Mouse (Mus musculus): ENCODE measurements at regions not wholly inside any gene's neighbourhood (a gene's known extent, or its start where the extent isn't known, plus 50 kb on each side); places are given as distances from the start of the nearest gene placed in this dataset.
A peak's percentile ranks its signal among the peaks of the same experiment; 100 is the strongest.

DNA sequence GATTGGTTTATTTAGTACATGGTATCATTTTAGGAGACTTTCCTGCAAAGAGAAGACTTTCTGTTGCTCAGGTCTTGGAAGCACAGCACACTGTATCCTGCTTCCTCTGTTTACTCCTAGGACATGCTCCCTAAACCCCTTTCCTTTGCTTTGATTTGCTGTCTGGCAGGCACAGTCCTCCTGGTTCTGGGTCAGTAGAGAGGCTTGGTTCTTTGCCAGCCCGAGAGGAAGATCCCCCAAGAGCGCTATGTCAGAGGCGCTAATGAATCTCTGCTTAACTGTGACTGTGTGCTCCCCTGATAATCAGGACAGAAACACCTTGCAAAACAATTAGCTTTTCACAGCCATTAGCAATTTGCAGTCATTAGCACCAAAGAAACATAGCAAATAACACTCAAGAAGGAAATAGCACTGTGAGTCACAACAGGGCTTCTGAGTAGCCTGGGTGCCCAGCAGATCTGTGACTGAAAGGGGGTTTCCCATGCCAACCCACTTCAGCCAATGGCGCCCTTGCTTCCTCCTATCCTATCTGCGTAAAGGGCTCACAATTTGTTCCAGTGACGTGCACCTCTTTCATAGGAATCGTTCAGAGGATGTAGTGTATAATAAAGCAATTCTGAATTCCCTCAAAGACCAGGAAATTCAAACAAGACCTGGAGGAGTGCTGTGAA lies 145.5 kb downstream of the Gm815 start:
- WGBS, result 65% methylated on average over 7 of the region's 7 CpGs
- H3K9ac ChIP-seq, result no peak overlapping the region
- H3K27ac ChIP-seq, result no peak overlapping the region
- no peaks in the 10 kb centered on the region for H3K27me3 ChIP-seq
- H3K9me3 ChIP-seq (replicated peaks), result no peaks in the 10 kb centered on the region
- H3K4me2 ChIP-seq, result no peak overlapping the region
- H3K36me3 ChIP-seq, result no peaks in the 10 kb centered on the region
- H3K4me1 ChIP-seq (replicated peaks), result peaks cover 17% of the 10 kb centered on the region
- no peak overlapping the region for H3K4me3 ChIP-seq
- no peak for ATAC-seq (replicated peaks; ENCODE audit: insufficient number of reproducible peaks, insufficient read depth, low FRiP score, low read depth)

DNA sequence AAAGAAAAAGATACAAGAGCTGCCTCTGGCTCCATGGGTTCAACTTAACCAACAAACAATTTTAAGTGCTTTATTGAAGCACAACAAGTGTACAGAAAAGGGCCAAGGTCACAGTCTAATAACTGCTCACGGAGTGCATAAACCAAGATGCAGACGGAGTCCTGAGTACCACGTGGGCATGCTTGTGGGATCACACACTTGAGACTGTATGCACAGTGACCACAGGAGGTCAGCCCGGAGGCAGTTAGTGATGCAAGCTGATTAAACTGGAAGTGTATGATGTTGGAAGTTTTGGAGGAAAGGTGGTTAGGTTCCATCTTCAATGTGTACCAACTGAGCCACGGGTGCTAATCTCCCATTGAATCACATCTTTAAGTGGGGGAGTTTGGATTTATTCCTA lies 146.9 kb downstream of the Gm815 start:
- no peaks in the 10 kb centered on the region for H3K27me3 ChIP-seq
- no peaks in the 10 kb centered on the region for H3K9me3 ChIP-seq (replicated peaks)
- H3K27ac ChIP-seq, result no peak overlapping the region; the same call in 1 of the 2 replicates

DNA sequence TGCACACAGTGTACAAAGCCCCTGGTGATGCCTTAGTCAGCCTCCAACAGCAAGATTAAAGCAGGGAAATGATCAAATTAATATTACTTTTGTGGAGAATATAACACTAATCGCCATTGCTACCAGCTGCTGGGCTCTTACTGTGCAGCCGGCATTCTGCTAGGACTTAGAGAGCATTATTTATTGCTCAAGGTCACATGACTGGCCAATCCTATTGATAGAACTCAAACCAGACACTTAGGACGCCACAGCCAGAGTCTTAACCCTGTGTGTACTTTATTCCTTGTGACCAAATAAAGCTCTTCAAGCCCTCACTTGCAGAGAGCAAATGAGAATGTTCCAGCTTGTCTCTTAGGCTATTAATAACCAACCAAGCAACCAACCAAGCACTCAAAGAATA lies 152.6 kb downstream of the Gm815 start:
- peak overlapping the region; percentile 84 for H3K27ac ChIP-seq
- no peaks in the 10 kb centered on the region for H3K27me3 ChIP-seq
- peak; percentile 85 for ATAC-seq (replicated peaks; ENCODE audit: insufficient number of reproducible peaks, insufficient read depth, low FRiP score, low read depth)
- no peaks in the 10 kb centered on the region for H3K9me3 ChIP-seq (replicated peaks)
- H3K4me2 ChIP-seq, result no peak overlapping the region
- no peak overlapping the region for H3K9ac ChIP-seq
- peaks cover 12% of the 10 kb centered on the region for H3K4me1 ChIP-seq (replicated peaks)
- H3K36me3 ChIP-seq, result no peaks in the 10 kb centered on the region
- no peak overlapping the region for H3K4me3 ChIP-seq
- WGBS, result 23% methylated on average over 3 of the region's 3 CpGs

More for the DNA sequence above, 146.9 kb downstream of the Gm815 start:
- ATAC-seq (replicated peaks; ENCODE audit: insufficient number of reproducible peaks, insufficient read depth, low FRiP score, low read depth), result no peak
- no peaks in the 10 kb centered on the region for H3K36me3 ChIP-seq
- no peak overlapping the region for H3K4me3 ChIP-seq
- no peak overlapping the region for H3K9ac ChIP-seq
- peaks cover 18% of the 10 kb centered on the region for H3K4me1 ChIP-seq (replicated peaks)
- H3K4me2 ChIP-seq, result no peak overlapping the region
- 48% methylated on average over 5 of the region's 5 CpGs for WGBS

DNA sequence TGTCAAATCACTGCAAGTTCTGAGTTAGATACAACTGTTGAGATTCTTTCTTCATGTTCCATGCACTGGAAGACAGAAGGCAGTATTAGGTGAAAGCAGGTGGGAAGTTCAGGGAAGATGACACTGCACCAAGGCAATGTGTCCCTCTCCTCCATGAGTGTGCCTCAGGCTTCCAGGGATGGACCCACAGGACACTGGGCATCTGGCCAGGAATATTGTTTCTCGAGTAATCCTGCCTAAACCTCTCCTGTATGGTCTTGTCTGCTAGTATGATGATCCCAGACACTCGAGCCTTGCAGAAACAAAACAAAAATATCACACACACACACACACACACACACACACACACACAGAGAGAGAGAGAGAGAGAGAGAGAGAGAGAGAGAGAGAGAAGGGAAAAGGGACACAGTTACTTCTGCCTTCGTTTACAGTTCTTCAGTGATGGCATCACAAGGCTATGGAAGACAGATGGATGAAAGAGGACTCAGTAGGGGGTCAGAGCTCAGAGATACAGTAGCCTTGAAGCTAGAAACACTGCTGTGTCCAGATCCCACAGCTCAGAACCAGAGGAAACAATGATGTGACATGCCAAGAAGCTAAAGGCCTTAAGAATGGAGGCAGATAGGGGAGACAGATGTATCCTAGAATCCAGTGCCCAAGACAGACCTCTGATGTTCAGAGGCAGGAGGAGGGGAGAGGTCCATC lies 154.8 kb downstream of the Gm815 start:
- no peak overlapping the region for H3K9ac ChIP-seq
- no peak for ATAC-seq (replicated peaks; ENCODE audit: insufficient number of reproducible peaks, insufficient read depth, low FRiP score, low read depth)
- peaks cover 12% of the 10 kb centered on the region for H3K4me1 ChIP-seq (replicated peaks)
- no peaks in the 10 kb centered on the region for H3K9me3 ChIP-seq (replicated peaks)
- no peaks in the 10 kb centered on the region for H3K36me3 ChIP-seq
- no peak overlapping the region for H3K27ac ChIP-seq
- H3K27me3 ChIP-seq, result no peaks in the 10 kb centered on the region
- no peak overlapping the region for H3K4me2 ChIP-seq
- 36% methylated on average over 3 of the region's 3 CpGs for WGBS
- no peak overlapping the region for H3K4me3 ChIP-seq

DNA sequence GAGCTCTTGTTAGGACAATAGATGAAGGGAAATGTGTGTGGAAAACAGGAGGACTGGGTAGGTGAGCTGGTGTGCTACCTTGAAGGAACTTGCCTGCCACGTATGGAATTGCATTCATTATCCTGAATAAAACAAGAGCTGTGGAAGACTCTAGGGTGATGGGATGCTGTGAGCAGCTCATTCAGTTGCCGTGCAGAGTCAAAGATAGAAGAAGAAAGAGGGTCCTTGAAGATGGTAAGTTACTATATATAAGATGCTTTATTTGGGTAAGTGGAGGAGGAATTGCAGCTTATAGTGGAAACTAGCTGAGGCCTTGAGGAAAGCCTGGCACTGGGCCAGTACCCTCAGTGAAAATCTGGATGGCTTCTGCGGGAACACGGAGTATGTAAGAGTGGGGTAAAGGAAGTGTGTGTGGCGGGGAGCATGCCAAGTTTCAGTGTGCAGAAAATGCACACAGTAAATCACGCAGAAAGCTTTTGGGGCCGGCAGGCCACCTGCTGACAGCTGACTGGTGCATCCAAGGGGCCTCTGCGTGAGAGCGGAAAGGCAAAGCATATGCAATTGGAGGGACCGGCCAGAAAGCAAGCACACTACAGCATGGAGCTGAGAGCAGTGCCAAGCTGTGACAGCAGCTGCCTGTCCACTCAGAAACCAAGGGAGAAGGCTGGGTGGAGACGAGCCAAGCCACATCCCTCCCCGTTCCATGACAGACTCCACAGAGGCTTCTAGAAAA lies 149.7 kb upstream of the Vldlr start:
- no peaks in the 10 kb centered on the region for H3K9me3 ChIP-seq (replicated peaks)
- H3K4me3 ChIP-seq, result no peak overlapping the region
- H3K9ac ChIP-seq, result no peak overlapping the region
- no peaks in the 10 kb centered on the region for H3K27me3 ChIP-seq
- peaks cover 26% of the 10 kb centered on the region for H3K4me1 ChIP-seq (replicated peaks)
- H3K36me3 ChIP-seq, result no peaks in the 10 kb centered on the region
- H3K27ac ChIP-seq, result peak overlapping the region; percentile 72
- H3K4me2 ChIP-seq, result peak overlapping the region; percentile 43
- 31% methylated on average over 12 of the region's 12 CpGs for WGBS
- ATAC-seq (replicated peaks; ENCODE audit: insufficient number of reproducible peaks, insufficient read depth, low FRiP score, low read depth), result peak; percentile 89

DNA sequence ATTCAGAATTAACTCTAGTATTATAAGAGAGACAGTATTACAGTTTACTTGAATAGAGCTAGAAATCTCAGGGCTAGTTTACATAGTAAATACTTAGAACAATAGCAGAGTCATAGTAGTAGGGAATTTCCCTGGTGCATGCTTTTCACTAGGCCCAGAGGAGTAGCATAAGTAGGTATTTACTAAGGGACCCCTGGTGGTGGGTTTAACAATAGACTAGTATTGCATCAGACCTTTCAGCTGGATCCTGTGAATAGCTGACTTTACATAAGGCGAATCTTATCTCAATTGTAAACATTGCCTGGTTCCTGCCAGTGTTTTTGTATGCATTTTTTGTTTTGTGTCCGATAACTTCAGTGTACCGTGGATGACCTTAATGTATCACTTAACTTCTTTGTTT lies 143.0 kb upstream of the Vldlr start:
- no peaks in the 10 kb centered on the region for H3K9me3 ChIP-seq (replicated peaks)
- H3K4me3 ChIP-seq, result no peak overlapping the region
- H3K27ac ChIP-seq, result no peak overlapping the region
- H3K9ac ChIP-seq, result no peak overlapping the region
- no peaks in the 10 kb centered on the region for H3K36me3 ChIP-seq
- 68% methylated on average over 3 of the region's 3 CpGs for WGBS
- ATAC-seq (replicated peaks; ENCODE audit: insufficient number of reproducible peaks, insufficient read depth, low FRiP score, low read depth), result no peak
- H3K4me2 ChIP-seq, result no peak overlapping the region
- no peaks in the 10 kb centered on the region for H3K27me3 ChIP-seq
- peaks cover 12% of the 10 kb centered on the region for H3K4me1 ChIP-seq (replicated peaks)

DNA sequence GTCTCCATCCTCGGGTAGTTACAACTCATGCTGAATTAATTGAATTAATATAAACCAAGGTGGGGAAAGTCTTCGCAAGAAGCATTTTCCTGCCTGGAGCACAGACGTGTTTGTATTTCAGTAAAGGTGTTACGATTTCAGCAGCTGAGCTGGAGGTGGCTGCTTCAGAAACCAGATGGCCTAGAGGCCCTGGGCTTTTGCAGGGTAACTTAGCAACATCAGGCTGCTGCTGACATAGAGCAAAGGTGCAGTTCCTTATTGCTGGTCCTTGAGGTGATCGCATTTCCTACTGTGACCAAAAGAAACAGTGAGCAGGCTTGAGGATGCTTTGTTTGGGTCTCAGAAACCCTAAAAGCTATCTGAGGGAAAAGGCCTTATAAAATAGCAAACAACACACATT lies 141.3 kb upstream of the Vldlr start:
- H3K9me3 ChIP-seq (replicated peaks), result no peaks in the 10 kb centered on the region
- no peak for ATAC-seq (replicated peaks; ENCODE audit: insufficient number of reproducible peaks, insufficient read depth, low FRiP score, low read depth)
- 76% methylated on average over 5 of the region's 5 CpGs for WGBS

DNA sequence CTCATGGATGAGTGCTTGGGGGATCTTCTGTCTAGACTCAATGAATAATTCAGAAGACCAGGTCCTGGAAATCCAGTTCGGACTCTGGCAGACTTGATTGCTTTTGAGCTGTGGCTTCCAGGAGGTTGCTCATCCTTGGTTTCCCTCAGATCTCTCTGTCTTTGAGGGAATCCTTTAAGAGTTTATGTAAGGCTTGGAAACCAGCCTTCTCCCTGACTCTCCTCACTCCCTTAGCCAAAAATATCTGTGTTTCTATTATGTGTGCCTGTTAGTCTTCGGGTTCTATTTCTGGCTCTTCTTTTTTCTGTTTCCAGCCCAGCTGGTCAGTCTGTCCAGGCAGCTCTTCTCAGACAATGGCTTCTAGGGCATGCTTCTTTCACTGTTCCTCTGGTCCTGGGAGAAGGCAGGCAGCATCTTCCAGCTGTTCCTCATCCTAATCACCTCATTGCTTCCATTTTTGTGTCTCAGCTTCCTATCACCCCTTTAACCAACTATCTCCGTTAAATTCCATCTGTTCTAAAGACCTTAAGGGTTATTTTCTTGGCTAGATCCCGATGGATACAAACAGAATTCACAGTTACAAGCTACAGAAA lies 139.3 kb upstream of the Vldlr start:
- ATAC-seq (replicated peaks; ENCODE audit: insufficient number of reproducible peaks, insufficient read depth, low FRiP score, low read depth), result no peak
- no peak overlapping the region for H3K4me3 ChIP-seq
- no peaks in the 10 kb centered on the region for H3K27me3 ChIP-seq
- 45% methylated on average over 4 of the region's 4 CpGs for WGBS
- H3K27ac ChIP-seq, result peak overlapping the region; percentile 64
- H3K9ac ChIP-seq, result no peak overlapping the region
- no peak overlapping the region for H3K4me2 ChIP-seq
- no peaks in the 10 kb centered on the region for H3K9me3 ChIP-seq (replicated peaks)
- no peaks in the 10 kb centered on the region for H3K36me3 ChIP-seq
- H3K4me1 ChIP-seq (replicated peaks), result peaks cover 12% of the 10 kb centered on the region

More for the DNA sequence above, 141.3 kb upstream of the Vldlr start:
- Histone ChIP-seq H3K4me1 (replicated peaks) (peaks cover 12% of the 10 kb centered on the region), H3K9ac (no peak overlapping the region), H3K27ac (no peak overlapping the region), H3K27me3 (no peaks in the 10 kb centered on the region), H3K36me3 (no peaks in the 10 kb centered on the region), H3K4me2 (no peak overlapping the region), H3K4me3 (no peak overlapping the region)

DNA sequence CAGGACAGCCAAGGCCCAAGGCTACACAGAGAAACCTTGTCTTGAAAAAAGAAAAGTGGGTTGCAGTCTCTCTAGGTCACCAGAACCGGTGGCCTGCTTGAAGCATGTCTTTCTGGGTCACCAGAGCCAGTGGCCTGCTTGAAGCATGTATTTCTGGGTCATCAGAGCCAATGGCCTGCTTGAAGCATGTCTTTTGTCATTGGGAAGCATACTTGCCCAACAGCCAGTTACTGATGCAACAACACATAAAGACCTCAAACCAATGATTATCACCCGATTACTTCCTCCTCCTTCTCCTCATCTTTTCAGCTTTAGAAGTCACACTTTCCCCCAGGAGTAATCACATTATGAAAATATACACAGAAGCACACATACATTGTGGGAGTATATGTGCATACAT lies 128.9 kb upstream of the Vldlr start:
- ATAC-seq (replicated peaks; ENCODE audit: insufficient number of reproducible peaks, insufficient read depth, low FRiP score, low read depth), result no peak
- Histone ChIP-seq H3K4me3 (no peak overlapping the region), H3K4me2 (no peak overlapping the region), H3K4me1 (replicated peaks) (0 out of 2 replicates have a peak, but pooled peaks cover 4% of the 10 kb centered on the region), H3K36me3 (no peaks in the 10 kb centered on the region), H3K27me3 (no peaks in the 10 kb centered on the region), H3K9ac (no peak overlapping the region), H3K27ac (no peak overlapping the region), H3K9me3 (replicated peaks) (no peaks in the 10 kb centered on the region)
- WGBS, result 88% methylated on average over 2 of the region's 2 CpGs

DNA sequence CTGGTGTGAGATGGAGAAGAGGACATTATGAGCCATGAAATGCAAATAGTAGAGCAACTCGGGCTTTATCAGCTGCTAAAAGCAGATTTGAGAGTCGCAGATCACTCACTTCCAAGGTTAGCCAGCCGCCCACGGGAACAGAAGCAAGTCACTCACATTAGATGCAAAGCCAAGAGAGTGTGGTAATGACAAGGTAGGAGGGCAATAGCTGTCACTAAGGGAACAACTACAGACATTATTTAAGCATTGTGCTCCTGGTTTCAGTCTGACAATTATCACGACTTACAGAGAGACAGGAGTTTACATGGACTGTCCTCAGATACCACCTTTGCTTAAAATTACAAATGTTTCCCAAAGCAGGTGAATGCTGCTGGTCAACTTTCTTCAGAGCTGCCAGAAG lies 128.5 kb upstream of the Vldlr start:
- Histone ChIP-seq H3K9ac (no peak overlapping the region), H3K27ac (no peak overlapping the region), H3K4me2 (no peak overlapping the region), H3K4me1 (replicated peaks) (0 out of 2 replicates have a peak, but pooled peaks cover 4% of the 10 kb centered on the region), H3K36me3 (no peaks in the 10 kb centered on the region), H3K9me3 (replicated peaks) (no peaks in the 10 kb centered on the region), H3K4me3 (no peak overlapping the region), H3K27me3 (no peaks in the 10 kb centered on the region)
- ATAC-seq (replicated peaks; ENCODE audit: insufficient number of reproducible peaks, insufficient read depth, low FRiP score, low read depth), result no peak
- 45% methylated on average over 5 of the region's 5 CpGs for WGBS

DNA sequence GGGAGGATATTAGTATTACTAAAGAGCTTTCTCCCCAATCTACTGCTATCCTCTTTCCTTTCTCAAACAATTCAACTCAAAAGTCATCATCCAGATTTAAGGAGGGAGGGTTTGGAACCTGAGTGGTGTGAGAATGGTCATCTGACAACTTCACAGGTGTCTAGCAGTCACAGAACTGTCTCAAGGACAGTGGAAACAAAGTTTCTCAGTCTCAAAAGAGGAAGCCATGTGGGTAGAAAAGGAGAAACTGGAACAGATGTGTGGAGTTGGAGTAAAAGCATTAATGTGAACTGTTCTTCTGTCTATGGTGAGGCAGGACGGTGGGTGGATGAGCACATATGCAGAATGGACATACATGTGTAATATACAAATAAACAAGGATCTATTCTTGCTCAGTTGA lies 127.2 kb upstream of the Vldlr start:
- Histone ChIP-seq H3K4me1 (replicated peaks) (0 out of 2 replicates have a peak, but pooled peaks cover 4% of the 10 kb centered on the region), H3K9me3 (replicated peaks) (no peaks in the 10 kb centered on the region), H3K27ac (no peak overlapping the region), H3K4me2 (no peak overlapping the region), H3K27me3 (no peaks in the 10 kb centered on the region), H3K36me3 (no peaks in the 10 kb centered on the region), H3K9ac (no peak overlapping the region), H3K4me3 (no peak overlapping the region)
- WGBS, result 94% methylated on average over 1 of the region's 1 CpGs
- no peak for ATAC-seq (replicated peaks; ENCODE audit: insufficient number of reproducible peaks, insufficient read depth, low FRiP score, low read depth)
